Mouse (Mus musculus) liver, embryonic 14.5 days (tissue): ENCODE measurements at regions not wholly inside any gene's neighbourhood (a gene's known extent, or its start where the extent isn't known, plus 50 kb on each side); places are given as distances from the start of the nearest gene placed in this dataset.
A peak's percentile ranks its signal among the peaks of the same experiment; 100 is the strongest.
"Not testable (repeated sequence)": the region's sequence is repeated elsewhere in the genome, so short reads cannot be mapped to it uniquely, and the experiment has no call there.

Experiments used
- ATAC-seq: fragments of 200-750 bp; cut with Nextera tagmentation; 2 replicates; pipeline ENCODE4 v1.8.0; 2017; ENCODE audit warnings: moderate number of reproducible peaks, mild to moderate bottlenecking, moderate library complexity; ENCODE audit not compliant: insufficient read depth
- DNase-seq, 3 experiments: peaks; one replicate each; pipeline ENCODE4 v3.0.0-alpha.2; 2012 to 2013; ENCODE audit warnings: low read depth in 3 of 3, low spot score in 3 of 3
- H3K27ac ChIP-seq: fragments of 300-500 bp; sonication (generic); 2 replicates; pipeline ENCODE4 v1.5.1; 2014; ENCODE audit warnings: moderate library complexity, mild to moderate bottlenecking, control low read depth, inconsistent platforms
- H3K27me3 ChIP-seq: fragments of 300-500 bp; sonication (generic); 2 replicates; pipeline ENCODE4 v1.6.1; 2014; ENCODE audit warnings: mild to moderate bottlenecking, low read length, moderate library complexity; ENCODE audit not compliant: control insufficient read depth, insufficient read depth
- H3K36me3 ChIP-seq: fragments of 300-500 bp; sonication (generic); replicated peaks from 2 replicates; pipeline ENCODE4 v1.6.1; 2014; ENCODE audit warnings: low read depth; ENCODE audit not compliant: control insufficient read depth, insufficient read depth
- H3K4me1 ChIP-seq, 2 experiments: fragments of 200-500 bp in 1 of 2; fragments of 300-500 bp in 1 of 2; sonication (generic) in 1 of 2; replicated peaks; 2 replicates each; pipeline ENCODE4 v1.6.1; 2012 to 2014; ENCODE audit warnings: antibody characterized with exemption in 1 of 2, inconsistent platforms in 1 of 2, low read length in 1 of 2; ENCODE audit not compliant: control insufficient read depth in 2 of 2, insufficient read depth in 2 of 2
- H3K4me2 ChIP-seq: fragments of 300-500 bp; sonication (generic); 2 replicates; pipeline ENCODE4 v1.6.1; 2014; ENCODE audit warnings: low read depth, mild to moderate bottlenecking, control low read depth, moderate library complexity
- H3K4me3 ChIP-seq, 2 experiments: fragments of 200-500 bp in 1 of 2; fragments of 300-500 bp in 1 of 2; sonication (generic) in 1 of 2; 2 replicates each; pipeline ENCODE4 v1.5.1; 2012 to 2014; ENCODE audit warnings: low read depth in 2 of 2, low read length in 2 of 2, mild to moderate bottlenecking in 2 of 2, control low read depth in 1 of 2, inconsistent platforms in 1 of 2, moderate library complexity in 1 of 2; ENCODE audit not compliant: insufficient read depth in 1 of 2
- H3K9ac ChIP-seq: fragments of 300-500 bp; sonication (generic); replicated peaks from 2 replicates; pipeline ENCODE4 v1.6.1; 2014; ENCODE audit warnings: mild to moderate bottlenecking, control low read depth, moderate library complexity
- H3K9me3 ChIP-seq: fragments of 300-500 bp; sonication (generic); 2 replicates; pipeline ENCODE4 v1.6.1; 2016; ENCODE audit warnings: low read length, mixed read lengths; ENCODE audit not compliant: control insufficient read depth
- CTCF ChIP-seq: IDR thresholded peaks from 2 replicates; pipeline ENCODE4 v1.5.1; 2016; ENCODE audit warnings: antibody characterized with exemption, low read depth, control low read depth
- EP300 ChIP-seq: IDR thresholded peaks from 2 replicates; pipeline ENCODE4 v1.6.1; 2016; ENCODE audit warnings: antibody characterized with exemption, low read depth
- WGBS: fragments of 180-500 bp; shearing (Covaris S2); extraction: QIAGEN DNeasy Blood & Tissue Kit; methylation state at CpG from one replicate; pipeline ENCODE4 v1.1.7; 2014; ENCODE audit not compliant: insufficient replicate concordance; 5-methylcytosine and 5-hydroxymethylcytosine counted together

- ATAC-seq (no peak), DNase-seq (no peak)
- Histone ChIP-seq H3K27me3 (no peaks in the 10 kb centered on the region), H3K4me2 (no peak overlapping the region), H3K4me3 (no peak overlapping the region), H3K36me3 (no peaks in the 10 kb centered on the region), H3K27ac (no peak overlapping the region), H3K9ac (no peak overlapping the region), H3K9me3 (no peaks in the 10 kb centered on the region), H3K4me1 (peaks cover 2 to 8% of the 10 kb centered on the region in 2 experiments)
- 73% methylated on average over 3 of the region's 3 CpGs for WGBS
- TF ChIP-seq EP300 (no peak), CTCF (no peak)
These were observed 146.8 kb upstream of the Bcor start for GRCm38 (mm10) chrX:12306940-12307339.

GRCm38 (mm10) chrX:12312534-12312933 lies 152.4 kb upstream of the Bcor start:
- Histone ChIP-seq H3K4me3 (no peak overlapping the region), H3K27me3 (no peaks in the 10 kb centered on the region), H3K36me3 (no peaks in the 10 kb centered on the region), H3K9me3 (no peaks in the 10 kb centered on the region), H3K9ac (peak overlapping the region; percentile 27; the same call in 1 of the 2 replicates), H3K4me2 (peak overlapping the region; percentile 54), H3K4me1 (peaks cover 14 to 31% of the 10 kb centered on the region in 2 experiments), H3K27ac (peak overlapping the region; percentile 71)
- TF ChIP-seq EP300: peak; percentile 82
- TF ChIP-seq CTCF: peak; percentile 61
- 32% methylated on average over 5 of the region's 5 CpGs for WGBS
- DNase-seq: peak; percentile 65 to 78 (median 72)
- ATAC-seq: peak; percentile 91

- ATAC-seq (no peak), DNase-seq (no peak)
- H3K27ac ChIP-seq: no peak overlapping the region
- peaks cover 14 to 33% of the 10 kb centered on the region in 2 experiments for H3K4me1 ChIP-seq
- no peak for TF ChIP-seq CTCF
- no peak for TF ChIP-seq EP300
- no peak overlapping the region for H3K4me2 ChIP-seq
- no peak overlapping the region for H3K4me3 ChIP-seq
- no peak overlapping the region for H3K9ac ChIP-seq
- H3K9me3 ChIP-seq: no peaks in the 10 kb centered on the region
- 64% methylated on average over 3 of the region's 3 CpGs for WGBS
- H3K27me3 ChIP-seq: no peaks in the 10 kb centered on the region
- no peaks in the 10 kb centered on the region for H3K36me3 ChIP-seq
These were observed 155.5 kb upstream of the Bcor start for GRCm38 (mm10) chrX:12315658-12316057.

DNA sequence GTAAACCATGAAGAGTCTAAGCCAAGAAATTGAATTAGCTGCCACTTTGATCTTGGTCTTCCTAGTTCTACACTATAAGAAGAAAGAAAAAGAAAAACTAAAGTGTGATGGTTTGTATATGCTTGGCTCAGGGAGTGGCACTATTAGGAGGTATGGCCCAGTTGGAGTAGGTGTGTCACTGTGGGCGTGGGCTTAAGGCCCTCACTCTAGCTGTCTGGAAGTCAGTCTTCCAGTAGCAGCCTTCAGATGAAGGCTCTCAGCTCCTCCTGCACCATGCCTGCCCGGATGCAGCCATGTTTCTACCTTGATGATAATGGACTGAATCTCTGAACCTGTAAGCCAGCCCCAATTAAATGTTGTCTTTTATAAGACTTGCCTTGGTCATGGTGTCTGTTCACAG lies 157.3 kb upstream of the Bcor start:
- peak; percentile 51; the same call in 1 of the 2 replicates for ATAC-seq
- H3K4me3 ChIP-seq, DNase-seq, H3K4me2 ChIP-seq, H3K9me3 ChIP-seq, H3K27ac ChIP-seq, H3K36me3 ChIP-seq, H3K9ac ChIP-seq, H3K27me3 ChIP-seq: not testable (repeated sequence)
- 59% methylated on average over 2 of the region's 2 CpGs for WGBS
- peaks cover 8 to 20% of the 10 kb centered on the region in 2 experiments; a peak in 3 of 4 replicates for H3K4me1 ChIP-seq

DNA sequence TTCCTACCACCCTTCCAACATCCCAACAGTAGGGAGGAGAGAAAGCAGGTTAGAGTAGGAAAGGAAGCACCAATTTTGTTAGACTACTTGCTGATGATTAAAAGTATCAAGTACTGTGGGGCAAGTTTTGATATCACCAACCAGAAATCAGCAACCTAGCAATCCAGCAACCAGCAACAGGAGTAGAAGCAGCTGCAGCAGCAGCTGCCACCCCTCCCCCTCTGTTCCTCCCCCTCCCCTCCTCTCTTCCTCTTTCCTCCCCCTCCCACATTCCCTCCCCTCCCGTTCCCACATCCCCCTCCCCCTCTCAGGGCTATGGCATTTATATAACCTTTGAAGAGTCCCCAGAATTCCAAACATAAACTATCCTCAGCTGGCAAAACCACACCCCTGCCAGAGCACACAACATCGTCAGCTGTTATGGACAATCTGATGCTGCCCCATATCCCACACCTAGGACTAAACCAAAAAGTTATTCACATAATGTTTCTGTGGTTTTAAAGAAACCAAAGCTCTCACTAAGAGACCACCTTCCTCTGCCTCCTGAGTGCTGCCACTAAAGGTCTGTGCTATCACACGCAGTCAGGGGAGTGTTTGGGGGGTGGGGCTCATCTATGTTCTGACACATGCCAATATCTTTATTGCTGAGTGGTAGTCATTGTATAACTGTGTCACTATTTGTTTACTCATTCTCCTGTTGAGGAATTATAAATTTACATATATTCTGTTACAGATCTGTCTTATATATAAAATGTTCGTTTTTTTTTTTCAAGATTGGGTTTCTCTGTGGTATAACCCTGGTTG lies 158.9 kb upstream of the Bcor start:
- ATAC-seq (peak; percentile 45; the same call in 1 of the 2 replicates), DNase-seq (no peak)

More for the DNA sequence above, 158.9 kb upstream of the Bcor start:
- Histone ChIP-seq H3K27me3 (no peaks in the 10 kb centered on the region), H3K36me3 (no peaks in the 10 kb centered on the region), H3K9me3 (no peaks in the 10 kb centered on the region), H3K4me1 (peaks cover 0 to 7% of the 10 kb centered on the region in 2 experiments; a peak in 2 of 4 replicates), H3K9ac (no peak overlapping the region), H3K4me3 (no peak overlapping the region), H3K27ac (no peak overlapping the region), H3K4me2 (no peak overlapping the region)
- no peak for TF ChIP-seq CTCF
- no peak for TF ChIP-seq EP300
- 34% methylated on average over 4 of the region's 4 CpGs for WGBS
